Mouse (Mus musculus): ENCODE data around the gene Cdkl4. TPM values are rescaled to one million over a fixed set of nuclear protein-coding genes. Genes with fewer than 3 reads are reported as not detected.

Cdkl4 gene
- polyA plus RNA-seq, 1 experiment = 0.52 TPM

DNA sequence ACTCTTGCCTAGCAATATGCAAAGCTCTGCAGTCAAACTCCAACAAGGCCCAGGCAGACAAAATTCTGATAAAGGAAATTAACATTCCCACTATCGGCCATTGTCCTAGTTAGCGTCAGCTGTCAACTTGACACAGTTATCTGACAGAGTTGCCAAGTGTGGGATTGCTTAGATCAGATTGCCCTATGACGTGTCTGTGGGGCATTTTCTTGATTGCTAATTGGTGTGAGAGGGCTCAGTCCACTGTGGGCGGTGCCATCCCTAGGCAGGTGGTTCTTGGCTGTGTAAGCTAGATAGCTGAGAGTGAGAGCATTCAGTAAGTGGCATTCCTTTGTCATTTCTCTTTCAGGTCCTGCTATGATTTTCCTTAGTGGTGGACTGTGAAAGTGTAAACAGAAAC is 72.3 kb downstream of the Cdkl4 start:
- TF ChIP-seq POLR2A (IDR thresholded peaks at IDR 0.05; ENCODE audit: borderline replicate concordance, control insufficient read depth, low read depth, low read length) = no peak
- TF ChIP-seq CTCF (IDR thresholded peaks at IDR 0.05; ENCODE audit: control insufficient read depth, insufficient read depth, low read length) = no peak
- WGBS = 71% methylated on average over 4 of the region's 4 CpGs
- Histone ChIP-seq H3K4me1 (ENCODE audit: control insufficient read depth, insufficient read depth, low read length) (peaks cover 5% of the 10 kb centered on the region; the same call in 1 of the 2 replicates), H3K27ac (ENCODE audit: control insufficient read depth, insufficient read depth, low read depth, low read length, poor library complexity) (no peak overlapping the region), H3K4me3 (replicated peaks; ENCODE audit: control insufficient read depth, low read depth, low read length) (no peak overlapping the region)

DNA sequence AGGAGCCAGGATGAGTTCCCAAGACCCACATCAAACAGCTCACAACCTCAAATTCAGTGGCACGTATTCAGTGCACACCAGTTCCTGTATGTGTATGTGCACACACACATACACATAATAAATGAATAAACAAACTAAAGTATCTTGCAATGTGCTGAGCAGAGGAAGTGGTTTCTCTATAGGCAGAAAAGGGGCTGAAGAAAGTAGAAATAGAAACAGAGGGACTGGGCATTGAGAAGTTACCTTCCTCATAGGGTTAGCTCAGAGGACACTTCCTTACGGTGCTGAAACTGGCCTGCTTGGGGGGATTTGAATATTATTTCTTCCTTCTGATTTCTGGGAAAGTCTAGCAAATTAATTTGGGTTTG is 75.8 kb downstream of the Cdkl4 start:
- 11% methylated on average over 2 of the region's 2 CpGs for WGBS
- H3K4me3 ChIP-seq (replicated peaks; ENCODE audit: control insufficient read depth, low read depth, low read length) = no peak overlapping the region
- H3K27ac ChIP-seq (ENCODE audit: control insufficient read depth, insufficient read depth, low read depth, low read length, poor library complexity) = peak overlapping the region; percentile 36; the same call in 1 of the 2 replicates
- no peak for TF ChIP-seq CTCF (IDR thresholded peaks at IDR 0.05; ENCODE audit: control insufficient read depth, insufficient read depth, low read length)
- TF ChIP-seq POLR2A (IDR thresholded peaks at IDR 0.05; ENCODE audit: borderline replicate concordance, control insufficient read depth, low read depth, low read length) = no peak
- peaks cover 5% of the 10 kb centered on the region; the same call in 1 of the 2 replicates for H3K4me1 ChIP-seq (ENCODE audit: control insufficient read depth, insufficient read depth, low read length)

DNA sequence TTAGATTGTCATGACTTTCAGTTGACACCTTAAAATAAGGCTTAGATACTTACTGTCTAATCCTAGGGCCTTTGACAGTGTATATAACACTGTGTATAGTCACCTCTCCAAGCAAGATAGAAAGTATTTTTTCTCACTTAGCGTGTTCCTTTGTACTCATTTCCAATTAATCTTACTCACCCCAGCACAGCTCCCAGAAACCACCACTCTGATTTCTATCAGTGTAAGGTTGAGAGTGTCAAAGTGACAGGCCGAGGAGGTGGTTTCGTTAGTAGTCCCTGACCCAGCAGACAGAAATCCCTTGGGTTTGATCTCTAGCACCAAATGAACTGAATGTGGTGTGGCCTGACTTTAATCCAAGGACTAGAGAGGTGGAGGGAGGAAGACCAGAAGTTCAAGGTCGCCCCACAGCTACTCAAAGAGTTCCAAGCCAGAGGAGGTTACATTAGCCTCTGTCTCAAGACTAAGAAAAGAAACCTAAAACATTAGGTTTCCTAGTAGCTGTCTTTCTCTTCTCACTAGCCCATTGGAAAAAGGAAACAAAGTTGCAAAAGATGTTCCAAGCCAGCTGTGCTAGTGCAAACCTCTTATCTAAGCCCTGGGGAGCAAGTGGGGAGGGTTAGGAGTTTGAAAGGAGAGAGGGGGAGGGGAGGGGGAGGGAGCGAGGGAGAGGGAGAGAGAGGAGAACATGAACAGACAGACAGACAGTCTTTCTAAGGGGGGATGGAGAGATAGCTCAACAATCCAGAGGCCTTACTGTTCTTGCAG is 76.4 kb downstream of the Cdkl4 start:
- TF ChIP-seq CTCF (IDR thresholded peaks at IDR 0.05; ENCODE audit: control insufficient read depth, insufficient read depth, low read length) (no peak), POLR2A (IDR thresholded peaks at IDR 0.05; ENCODE audit: borderline replicate concordance, control insufficient read depth, low read depth, low read length) (no peak)
- Histone ChIP-seq H3K4me3 (replicated peaks; ENCODE audit: control insufficient read depth, low read depth, low read length) (no peak overlapping the region), H3K27ac (ENCODE audit: control insufficient read depth, insufficient read depth, low read depth, low read length, poor library complexity) (peak overlapping the region; percentile 36; the same call in 1 of the 2 replicates), H3K4me1 (ENCODE audit: control insufficient read depth, insufficient read depth, low read length) (peaks cover 5% of the 10 kb centered on the region; the same call in 1 of the 2 replicates)
- 32% methylated on average over 5 of the region's 5 CpGs for WGBS

DNA sequence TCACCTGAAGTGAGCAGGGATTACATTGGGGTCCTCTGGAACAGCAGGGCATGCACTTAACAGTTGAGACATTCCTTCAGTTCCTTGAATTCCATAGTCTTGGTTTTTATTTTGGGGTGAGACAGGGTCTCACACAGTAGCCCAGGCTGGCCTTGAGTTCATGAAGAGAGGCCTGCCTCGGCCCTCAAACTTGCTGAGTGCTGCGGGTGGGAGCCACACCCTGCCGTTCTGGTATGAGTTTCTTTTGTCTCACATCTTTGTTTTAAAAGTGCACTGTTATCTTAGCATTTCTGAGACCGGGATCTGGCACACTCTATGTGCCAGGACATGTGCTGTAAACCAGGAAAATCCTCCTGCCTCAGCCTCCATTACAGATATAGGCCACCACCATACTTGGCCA is 77.6 kb downstream of the Cdkl4 start:
- H3K4me1 ChIP-seq (ENCODE audit: control insufficient read depth, insufficient read depth, low read length) = peaks cover 5% of the 10 kb centered on the region; the same call in 1 of the 2 replicates
- 62% methylated on average over 4 of the region's 4 CpGs for WGBS
- no peak for TF ChIP-seq CTCF (IDR thresholded peaks at IDR 0.05; ENCODE audit: control insufficient read depth, insufficient read depth, low read length)
- no peak for TF ChIP-seq POLR2A (IDR thresholded peaks at IDR 0.05; ENCODE audit: borderline replicate concordance, control insufficient read depth, low read depth, low read length)
- H3K4me3 ChIP-seq (replicated peaks; ENCODE audit: control insufficient read depth, low read depth, low read length) = no peak overlapping the region
- H3K27ac ChIP-seq (ENCODE audit: control insufficient read depth, insufficient read depth, low read depth, low read length, poor library complexity) = no peak overlapping the region

DNA sequence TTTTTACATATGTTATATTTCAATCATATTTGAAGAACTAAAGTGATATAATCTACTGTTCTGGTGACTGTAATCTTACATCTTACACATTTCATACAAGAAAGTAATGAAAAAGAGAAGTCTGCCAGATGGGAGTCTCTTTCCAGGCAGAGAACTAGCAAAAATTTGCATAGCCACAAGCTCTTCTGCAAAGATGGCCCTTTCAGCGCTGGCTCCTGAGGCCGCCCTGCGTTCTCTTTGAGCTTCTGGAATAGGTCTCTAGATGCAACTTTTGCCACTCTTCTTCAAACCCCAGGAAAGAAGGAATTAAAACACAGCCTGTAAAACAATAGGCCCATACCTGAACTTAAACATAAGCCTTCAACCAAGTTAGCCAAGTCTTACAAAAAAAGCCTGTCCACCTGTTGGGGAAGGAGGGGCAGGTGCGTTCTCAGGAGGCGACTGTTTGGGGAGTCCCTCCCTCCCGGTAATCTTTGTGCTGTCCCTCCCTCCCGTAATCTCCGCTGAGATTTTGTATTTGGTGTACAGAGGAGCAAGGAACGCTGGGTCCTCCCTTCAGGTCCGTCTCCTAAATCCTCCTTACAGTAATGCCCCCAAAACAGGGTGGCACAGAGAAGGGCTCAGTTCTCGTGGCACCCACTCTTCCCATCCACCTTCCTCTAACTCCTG is 78.9 kb downstream of the Cdkl4 start:
- peaks cover 5% of the 10 kb centered on the region; the same call in 1 of the 2 replicates for H3K4me1 ChIP-seq (ENCODE audit: control insufficient read depth, insufficient read depth, low read length)
- WGBS = 64% methylated on average over 11 of the region's 11 CpGs
- TF ChIP-seq POLR2A (IDR thresholded peaks at IDR 0.05; ENCODE audit: borderline replicate concordance, control insufficient read depth, low read depth, low read length) (no peak), CTCF (IDR thresholded peaks at IDR 0.05; ENCODE audit: control insufficient read depth, insufficient read depth, low read length) (no peak)
- no peak overlapping the region for H3K4me3 ChIP-seq (replicated peaks; ENCODE audit: control insufficient read depth, low read depth, low read length)
- H3K27ac ChIP-seq (ENCODE audit: control insufficient read depth, insufficient read depth, low read depth, low read length, poor library complexity) = no peak overlapping the region

DNA sequence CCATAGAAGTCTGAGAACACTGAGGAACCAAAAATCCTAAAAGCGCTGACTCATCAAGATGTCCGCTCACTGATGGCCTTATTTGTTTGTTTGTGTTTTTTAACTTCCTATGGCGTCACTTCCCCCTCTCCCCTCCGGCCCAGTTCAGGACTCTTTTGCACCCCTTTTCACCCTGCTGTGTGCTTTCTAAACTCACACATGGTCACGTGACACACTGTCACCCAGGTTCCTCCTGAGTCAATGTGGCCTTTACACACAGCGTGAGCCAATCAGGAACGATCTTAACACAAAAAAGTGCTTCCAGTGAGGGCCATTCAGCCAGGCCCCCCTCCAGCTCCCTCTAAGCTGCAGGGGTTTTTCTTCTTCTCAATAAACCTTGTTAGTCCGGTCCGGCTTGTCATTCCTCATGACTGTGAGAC is 80.4 kb downstream of the Cdkl4 start:
- Histone ChIP-seq H3K4me1 (ENCODE audit: control insufficient read depth, insufficient read depth, low read length) (peaks cover 2% of the 10 kb centered on the region; the same call in 1 of the 2 replicates), H3K4me3 (replicated peaks; ENCODE audit: control insufficient read depth, low read depth, low read length) (no peak overlapping the region), H3K27ac (ENCODE audit: control insufficient read depth, insufficient read depth, low read depth, low read length, poor library complexity) (no peak overlapping the region)
- 76% methylated on average over 9 of the region's 9 CpGs for WGBS
- TF ChIP-seq POLR2A (IDR thresholded peaks at IDR 0.05; ENCODE audit: borderline replicate concordance, control insufficient read depth, low read depth, low read length) (no peak), CTCF (IDR thresholded peaks at IDR 0.05; ENCODE audit: control insufficient read depth, insufficient read depth, low read length) (no peak)

DNA sequence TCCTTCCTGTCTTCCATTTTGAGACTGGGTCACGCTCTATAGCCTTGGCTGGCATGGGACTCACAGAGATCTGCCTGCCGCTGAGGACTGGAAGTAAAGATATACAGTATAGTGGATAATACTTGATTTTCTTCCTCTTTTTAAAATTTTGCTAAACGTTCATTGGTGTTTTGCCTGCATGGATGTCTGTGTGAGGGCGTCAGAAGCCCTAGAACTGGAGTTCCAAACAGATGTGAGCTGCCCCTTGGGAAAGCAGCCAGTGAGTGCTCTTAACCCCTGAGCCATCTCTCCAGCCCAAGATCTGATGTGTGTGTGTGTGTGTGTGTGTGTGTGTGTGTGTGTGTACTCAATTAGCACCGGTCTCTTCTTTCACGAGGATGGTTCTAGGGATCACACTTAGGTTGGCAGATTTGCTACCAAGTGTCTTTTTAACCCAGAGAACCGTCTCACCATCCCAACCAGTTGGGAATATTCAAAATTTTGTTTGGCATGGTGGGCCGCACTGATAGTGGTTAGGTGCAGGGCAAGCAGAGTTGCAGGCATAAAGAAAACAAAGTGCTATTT is 80.9 kb downstream of the Cdkl4 start:
- TF ChIP-seq POLR2A (IDR thresholded peaks at IDR 0.05; ENCODE audit: borderline replicate concordance, control insufficient read depth, low read depth, low read length) (no peak), CTCF (IDR thresholded peaks at IDR 0.05; ENCODE audit: control insufficient read depth, insufficient read depth, low read length) (no peak)
- Histone ChIP-seq H3K4me3 (replicated peaks; ENCODE audit: control insufficient read depth, low read depth, low read length) (no peak overlapping the region), H3K4me1 (ENCODE audit: control insufficient read depth, insufficient read depth, low read length) (peaks cover 2% of the 10 kb centered on the region; the same call in 1 of the 2 replicates), H3K27ac (ENCODE audit: control insufficient read depth, insufficient read depth, low read depth, low read length, poor library complexity) (no peak overlapping the region)
- WGBS = 73% methylated on average over 8 of the region's 8 CpGs

DNA sequence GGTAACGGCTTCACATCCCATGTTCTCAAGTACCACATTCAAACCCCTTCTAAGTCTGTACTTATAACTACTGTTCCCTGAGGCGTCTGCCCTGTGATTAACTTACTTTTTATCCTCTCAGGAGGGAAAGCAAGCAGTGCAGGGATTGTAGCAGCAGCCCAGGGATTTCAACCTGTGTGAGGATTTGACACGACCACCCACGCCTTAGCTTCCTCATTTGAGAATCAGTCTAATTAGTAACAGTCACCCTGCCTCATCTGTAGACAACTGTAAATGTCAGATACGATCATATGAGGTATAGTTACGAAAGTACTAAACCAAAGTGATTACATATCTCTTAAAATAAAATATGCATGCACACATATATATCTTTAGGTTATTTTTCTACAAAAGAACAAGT is 81.4 kb downstream of the Cdkl4 start:
- TF ChIP-seq CTCF (IDR thresholded peaks at IDR 0.05; ENCODE audit: control insufficient read depth, insufficient read depth, low read length) = no peak
- TF ChIP-seq POLR2A (IDR thresholded peaks at IDR 0.05; ENCODE audit: borderline replicate concordance, control insufficient read depth, low read depth, low read length) = no peak
- 59% methylated on average over 6 of the region's 6 CpGs for WGBS
- Histone ChIP-seq H3K4me3 (replicated peaks; ENCODE audit: control insufficient read depth, low read depth, low read length) (no peak overlapping the region), H3K4me1 (ENCODE audit: control insufficient read depth, insufficient read depth, low read length) (peaks cover 1% of the 10 kb centered on the region; the same call in 1 of the 2 replicates), H3K27ac (ENCODE audit: control insufficient read depth, insufficient read depth, low read depth, low read length, poor library complexity) (no peak overlapping the region)
